Mouse (Mus musculus) testis, adult 2 months (tissue): Measurements from ENCODE around the gene Hagh.

Experiments
- CTCF ChIP-seq: fragments of 200-500 bp; IDR thresholded peaks from 2 replicates; pipeline ENCODE4 v1.5.1; 2012; ENCODE audit warnings: low read depth, mild to moderate bottlenecking, inconsistent platforms, low read length, moderate library complexity; ENCODE audit not compliant: control insufficient read depth, insufficient read depth, insufficient replicate concordance
- POLR2A ChIP-seq: fragments of 200-500 bp; IDR thresholded peaks from 2 replicates; pipeline ENCODE4 v1.6.1; 2012; ENCODE audit warnings: low read depth, mild to moderate bottlenecking, inconsistent platforms, low read length, moderate library complexity; ENCODE audit not compliant: control insufficient read depth

- TF ChIP-seq CTCF = no peak
- TF ChIP-seq POLR2A = 0 out of 2 replicates have a peak, but pooled peaks have one; percentile 16
Measured at GRCm38 (mm10) chr17:24885356-24886133, 45.6 kb downstream of the Hagh start.
